Mouse (Mus musculus): ENCODE data around the gene Fam198a. TPM values are rescaled to one million over a fixed set of nuclear protein-coding genes. Genes with fewer than 3 reads are reported as not detected.

Fam198a gene
- polyA plus RNA-seq, 1 experiment from 2014 or later = 1.8 TPM

GRCm38 (mm10) chr9:121927721-121928120 is 23.1 kb upstream of the Fam198a start:
- WGBS = 82% methylated on average over 7 of the region's 7 CpGs
- no peak for ATAC-seq (ENCODE audit: insufficient number of reproducible peaks, insufficient read depth, low FRiP score, low TSS enrichment, low read depth)
- Histone ChIP-seq H3K27ac (no peak overlapping the region), H3K4me1 (replicated peaks) (peaks cover 9% of the 10 kb centered on the region), H3K9me3 (no peaks in the 10 kb centered on the region), H3K36me3 (no peaks in the 10 kb centered on the region), H3K9ac (replicated peaks) (no peak overlapping the region), H3K4me3 (replicated peaks) (no peak overlapping the region), H3K27me3 (peaks cover 3% of the 10 kb centered on the region; the same call in 1 of the 2 replicates), H3K4me2 (no peak overlapping the region)

DNA sequence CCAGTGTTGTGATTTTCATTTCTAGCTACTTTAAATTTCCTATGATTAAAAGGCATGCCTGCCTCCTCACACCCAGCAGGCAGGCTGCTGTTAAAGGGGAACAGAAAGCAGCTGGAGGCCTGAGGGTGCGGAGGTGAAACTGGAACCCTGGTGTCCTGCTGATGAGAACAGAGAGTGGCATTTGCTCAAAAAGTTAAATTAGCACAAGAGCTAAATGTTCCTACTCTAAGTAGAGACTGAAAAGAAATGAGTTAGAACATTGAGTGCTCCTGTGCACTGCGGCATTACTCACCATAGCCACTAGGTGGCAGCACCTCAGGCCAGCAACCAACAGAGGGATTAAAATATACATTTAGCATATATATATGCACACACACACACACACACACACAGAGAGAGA is 22.3 kb upstream of the Fam198a start:
- no peaks in the 10 kb centered on the region for H3K36me3 ChIP-seq
- no peak overlapping the region for H3K4me2 ChIP-seq
- peaks cover 9% of the 10 kb centered on the region for H3K4me1 ChIP-seq (replicated peaks)
- no peak overlapping the region for H3K4me3 ChIP-seq (replicated peaks)
- H3K9ac ChIP-seq (replicated peaks) = no peak overlapping the region
- peaks cover 3% of the 10 kb centered on the region; the same call in 1 of the 2 replicates for H3K27me3 ChIP-seq
- no peaks in the 10 kb centered on the region for H3K9me3 ChIP-seq
- 25% methylated on average over 2 of the region's 2 CpGs for WGBS
- H3K27ac ChIP-seq = no peak overlapping the region
- no peak for ATAC-seq (ENCODE audit: insufficient number of reproducible peaks, insufficient read depth, low FRiP score, low TSS enrichment, low read depth)

DNA sequence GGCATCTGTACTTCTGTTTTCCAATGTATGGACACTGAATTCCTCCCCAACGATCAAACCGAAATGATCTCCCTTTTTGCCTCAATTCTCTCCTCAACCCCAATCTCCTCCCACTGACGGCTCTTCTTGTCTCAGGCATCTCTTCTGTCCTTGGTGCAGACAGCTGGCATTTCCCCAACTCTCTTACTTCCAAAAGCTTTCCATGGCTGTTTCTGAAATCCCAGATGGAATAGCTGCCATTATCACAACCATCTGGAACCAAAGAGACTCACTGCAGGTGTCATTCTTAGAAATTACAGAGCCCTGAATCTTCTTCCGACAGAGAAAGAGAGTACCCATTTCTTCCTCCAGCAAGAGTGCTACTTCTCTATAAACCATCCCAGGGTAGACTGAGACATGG is 15.9 kb upstream of the Fam198a start:
- 84% methylated on average over 4 of the region's 4 CpGs for WGBS

DNA sequence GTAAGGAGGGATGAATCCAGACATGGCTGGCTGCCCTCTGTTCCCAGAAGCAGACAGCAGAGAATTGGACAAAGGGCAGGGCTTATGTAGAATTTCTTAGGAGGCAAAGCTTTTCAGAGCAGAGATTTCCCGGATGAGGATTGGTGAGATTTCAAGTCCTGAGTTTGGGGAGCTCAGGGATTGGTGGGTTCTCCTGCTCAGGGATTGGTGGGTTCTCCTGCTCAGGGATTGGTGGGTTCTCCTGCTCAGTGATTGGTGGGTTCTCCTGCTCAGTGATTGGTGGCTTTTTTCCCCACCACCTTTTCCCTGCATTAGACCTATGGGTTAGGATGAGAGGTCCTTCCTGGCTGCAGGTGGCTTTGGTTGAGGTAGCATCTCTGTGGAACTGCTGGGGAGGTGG is 13.8 kb upstream of the Fam198a start:
- Histone ChIP-seq H3K27me3 (no peaks in the 10 kb centered on the region; the same call in 1 of the 2 replicates), H3K9ac (replicated peaks) (no peak overlapping the region), H3K4me2 (no peak overlapping the region), H3K9me3 (no peaks in the 10 kb centered on the region), H3K4me3 (replicated peaks) (no peak overlapping the region), H3K4me1 (replicated peaks) (no peaks in the 10 kb centered on the region), H3K27ac (no peak overlapping the region), H3K36me3 (no peaks in the 10 kb centered on the region)
- ATAC-seq (ENCODE audit: insufficient number of reproducible peaks, insufficient read depth, low FRiP score, low TSS enrichment, low read depth) = peak; percentile 42
- 80% methylated on average over 1 of the region's 1 CpGs for WGBS

More for the DNA sequence above, 15.9 kb upstream of the Fam198a start:
- Histone ChIP-seq H3K36me3 (no peaks in the 10 kb centered on the region), H3K27ac (no peak overlapping the region), H3K4me2 (no peak overlapping the region), H3K4me1 (replicated peaks) (no peaks in the 10 kb centered on the region), H3K9ac (replicated peaks) (no peak overlapping the region), H3K4me3 (replicated peaks) (no peak overlapping the region), H3K27me3 (no peaks in the 10 kb centered on the region; the same call in 1 of the 2 replicates), H3K9me3 (no peaks in the 10 kb centered on the region)
- ATAC-seq (ENCODE audit: insufficient number of reproducible peaks, insufficient read depth, low FRiP score, low TSS enrichment, low read depth) = no peak

- H3K4me3 ChIP-seq (replicated peaks) = peak overlapping the region; percentile 47
- peak overlapping the region; percentile 52 for H3K4me2 ChIP-seq
- peak; percentile 56; the same call in 1 of the 2 replicates for ATAC-seq (ENCODE audit: insufficient number of reproducible peaks, insufficient read depth, low FRiP score, low TSS enrichment, low read depth)
- H3K27me3 ChIP-seq = no peaks in the 10 kb centered on the region; the same call in 1 of the 2 replicates
- peak overlapping the region; percentile 51; the same call in 1 of the 2 replicates for H3K9ac ChIP-seq (replicated peaks)
- no peaks in the 10 kb centered on the region for H3K4me1 ChIP-seq (replicated peaks)
- no peaks in the 10 kb centered on the region for H3K36me3 ChIP-seq
- 60% methylated on average over 6 of the region's 6 CpGs for WGBS
- 0 out of 2 replicates have a peak overlapping the region, but pooled peaks have one; percentile 26 for H3K27ac ChIP-seq
- no peaks in the 10 kb centered on the region for H3K9me3 ChIP-seq
These were observed 13.3 kb upstream of the Fam198a start for GRCm38 (mm10) chr9:121937451-121937864.

- Histone ChIP-seq H3K4me2 (peak overlapping the region; percentile 52), H3K27ac (0 out of 2 replicates have a peak overlapping the region, but pooled peaks have one; percentile 26), H3K36me3 (no peaks in the 10 kb centered on the region), H3K9ac (replicated peaks) (peak overlapping the region; percentile 51), H3K27me3 (no peaks in the 10 kb centered on the region; the same call in 1 of the 2 replicates), H3K4me3 (replicated peaks) (peak overlapping the region; percentile 47), H3K4me1 (replicated peaks) (no peaks in the 10 kb centered on the region), H3K9me3 (no peaks in the 10 kb centered on the region)
- peak; percentile 73; the same call in 1 of the 2 replicates for ATAC-seq (ENCODE audit: insufficient number of reproducible peaks, insufficient read depth, low FRiP score, low TSS enrichment, low read depth)
- WGBS = 54% methylated on average over 21 of the region's 21 CpGs
These were observed 12.8 kb upstream of the Fam198a start for GRCm38 (mm10) chr9:121937944-121938355.

- Histone ChIP-seq H3K9ac (replicated peaks) (no peak overlapping the region), H3K9me3 (no peaks in the 10 kb centered on the region), H3K36me3 (no peaks in the 10 kb centered on the region; the same call in 1 of the 2 replicates), H3K27ac (no peak overlapping the region), H3K4me1 (replicated peaks) (no peaks in the 10 kb centered on the region), H3K4me3 (replicated peaks) (no peak overlapping the region), H3K27me3 (peaks cover 6% of the 10 kb centered on the region), H3K4me2 (no peak overlapping the region)
- ATAC-seq (ENCODE audit: insufficient number of reproducible peaks, insufficient read depth, low FRiP score, low TSS enrichment, low read depth) = no peak
- 88% methylated on average over 3 of the region's 3 CpGs for WGBS
These were observed 7.8 kb upstream of the Fam198a start for GRCm38 (mm10) chr9:121943005-121943404.

DNA sequence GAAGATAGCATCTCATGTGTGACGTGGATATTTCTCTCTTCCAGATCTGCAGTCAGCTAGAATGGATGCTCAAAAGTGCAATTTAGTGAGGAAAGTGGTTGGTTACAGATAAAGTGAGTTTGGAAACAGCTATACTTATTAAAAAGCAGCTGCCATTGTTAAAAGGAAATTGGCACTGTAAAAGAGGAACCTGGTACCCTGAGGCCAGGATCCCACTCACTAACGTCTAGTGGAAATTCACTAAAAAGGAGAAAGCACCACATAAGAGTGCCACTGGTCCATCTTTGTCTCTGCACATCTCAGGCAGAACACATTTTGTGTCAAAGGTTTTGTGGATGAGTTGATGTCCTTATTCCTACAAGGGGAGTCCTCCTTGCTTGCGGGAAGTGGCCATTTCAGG is 7.2 kb upstream of the Fam198a start:
- H3K4me3 ChIP-seq (replicated peaks) = no peak overlapping the region
- no peaks in the 10 kb centered on the region for H3K9me3 ChIP-seq
- H3K36me3 ChIP-seq = no peaks in the 10 kb centered on the region; the same call in 1 of the 2 replicates
- no peak for ATAC-seq (ENCODE audit: insufficient number of reproducible peaks, insufficient read depth, low FRiP score, low TSS enrichment, low read depth)
- H3K9ac ChIP-seq (replicated peaks) = no peak overlapping the region
- no peak overlapping the region for H3K4me2 ChIP-seq
- WGBS = 86% methylated on average over 3 of the region's 3 CpGs
- H3K27me3 ChIP-seq = peaks cover 6% of the 10 kb centered on the region
- no peaks in the 10 kb centered on the region for H3K4me1 ChIP-seq (replicated peaks)
- H3K27ac ChIP-seq = no peak overlapping the region

DNA sequence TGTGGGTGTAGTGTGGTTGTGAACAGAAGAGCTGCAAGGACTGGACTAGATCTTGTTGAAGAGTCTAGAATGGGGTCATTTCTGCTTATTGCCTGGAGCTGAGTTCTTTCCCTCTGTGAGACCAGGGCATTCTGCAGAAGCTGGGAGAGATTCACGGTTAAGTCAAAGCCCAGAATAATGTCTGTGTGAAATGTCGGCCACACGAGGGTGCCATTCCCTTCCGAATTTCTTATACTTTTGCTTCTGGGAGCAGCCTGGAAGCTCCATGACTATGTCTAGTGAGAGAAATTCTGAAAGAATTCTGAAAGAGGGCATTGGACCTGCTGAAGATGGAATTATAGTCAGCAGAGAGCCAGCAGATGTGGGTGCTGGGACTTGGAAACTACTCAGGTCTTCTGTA is 3.0 kb upstream of the Fam198a start:
- H3K36me3 ChIP-seq = no peaks in the 10 kb centered on the region; the same call in 1 of the 2 replicates
- WGBS = 14% methylated on average over 4 of the region's 4 CpGs
- no peak for ATAC-seq (ENCODE audit: insufficient number of reproducible peaks, insufficient read depth, low FRiP score, low TSS enrichment, low read depth)
- no peak overlapping the region for H3K27ac ChIP-seq
- H3K9ac ChIP-seq (replicated peaks) = no peak overlapping the region
- no peak overlapping the region for H3K4me2 ChIP-seq
- H3K4me1 ChIP-seq (replicated peaks) = peaks cover 16% of the 10 kb centered on the region
- no peaks in the 10 kb centered on the region for H3K9me3 ChIP-seq
- no peak overlapping the region for H3K4me3 ChIP-seq (replicated peaks)
- peaks cover 6% of the 10 kb centered on the region for H3K27me3 ChIP-seq

GRCm38 (mm10) chr9:121948431-121948830 is 2.4 kb upstream of the Fam198a start:
- no peak overlapping the region for H3K9ac ChIP-seq (replicated peaks)
- H3K36me3 ChIP-seq = no peaks in the 10 kb centered on the region; the same call in 1 of the 2 replicates
- H3K4me3 ChIP-seq (replicated peaks) = no peak overlapping the region
- H3K4me1 ChIP-seq (replicated peaks) = peaks cover 16% of the 10 kb centered on the region
- WGBS = 79% methylated on average over 4 of the region's 4 CpGs
- H3K27me3 ChIP-seq = peaks cover 6% of the 10 kb centered on the region
- no peak overlapping the region for H3K27ac ChIP-seq
- no peak overlapping the region for H3K4me2 ChIP-seq
- no peaks in the 10 kb centered on the region for H3K9me3 ChIP-seq
- ATAC-seq (ENCODE audit: insufficient number of reproducible peaks, insufficient read depth, low FRiP score, low TSS enrichment, low read depth) = no peak

DNA sequence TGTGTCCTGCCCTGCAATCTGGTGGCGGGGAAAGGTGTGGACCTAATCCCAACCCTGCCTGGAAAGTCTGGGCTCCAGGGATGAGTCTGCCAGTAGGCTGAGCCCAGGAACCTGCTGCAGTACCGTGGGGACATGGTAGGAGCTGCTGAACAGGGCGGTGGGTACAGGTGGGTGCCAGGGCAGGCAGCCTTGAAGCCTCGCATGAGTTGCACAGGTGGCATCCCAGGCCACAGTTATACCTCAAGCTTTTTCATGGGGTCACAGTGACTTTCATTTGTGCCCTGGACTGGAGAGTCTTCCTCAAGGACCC is 281 bp downstream of the Fam198a start:
- Histone ChIP-seq H3K27ac (peak overlapping the region; percentile 67; the same call in 1 of the 2 replicates), H3K4me1 (replicated peaks) (peaks cover 19% of the 10 kb centered on the region), H3K27me3 (peaks cover 6% of the 10 kb centered on the region), H3K9ac (replicated peaks) (peak overlapping the region; percentile 56; the same call in 1 of the 2 replicates), H3K9me3 (no peaks in the 10 kb centered on the region), H3K36me3 (no peaks in the 10 kb centered on the region), H3K4me3 (replicated peaks) (peak overlapping the region; percentile 31), H3K4me2 (peak overlapping the region; percentile 54)
- WGBS = 30% methylated on average over 4 of the region's 4 CpGs
- peak; percentile 43; the same call in 1 of the 2 replicates for ATAC-seq (ENCODE audit: insufficient number of reproducible peaks, insufficient read depth, low FRiP score, low TSS enrichment, low read depth)

GRCm38 (mm10) chr9:121952596-121952995 is 1.8 kb downstream of the Fam198a start:
- H3K27ac ChIP-seq = no peak overlapping the region
- no peak overlapping the region for H3K4me2 ChIP-seq
- no peak for ATAC-seq (ENCODE audit: insufficient number of reproducible peaks, insufficient read depth, low FRiP score, low TSS enrichment, low read depth)
- peaks cover 19% of the 10 kb centered on the region for H3K4me1 ChIP-seq (replicated peaks)
- H3K27me3 ChIP-seq = no peaks in the 10 kb centered on the region; the same call in 1 of the 2 replicates
- WGBS = 92% methylated on average over 6 of the region's 6 CpGs
- no peak overlapping the region for H3K9ac ChIP-seq (replicated peaks)
- H3K36me3 ChIP-seq = no peaks in the 10 kb centered on the region
- no peak overlapping the region for H3K4me3 ChIP-seq (replicated peaks)
- no peaks in the 10 kb centered on the region for H3K9me3 ChIP-seq
